Mouse (Mus musculus): ENCODE data around the gene Unc13d.
A peak's percentile ranks its signal among the peaks of the same experiment; 100 is the strongest.

Gene Unc13d

DNA sequence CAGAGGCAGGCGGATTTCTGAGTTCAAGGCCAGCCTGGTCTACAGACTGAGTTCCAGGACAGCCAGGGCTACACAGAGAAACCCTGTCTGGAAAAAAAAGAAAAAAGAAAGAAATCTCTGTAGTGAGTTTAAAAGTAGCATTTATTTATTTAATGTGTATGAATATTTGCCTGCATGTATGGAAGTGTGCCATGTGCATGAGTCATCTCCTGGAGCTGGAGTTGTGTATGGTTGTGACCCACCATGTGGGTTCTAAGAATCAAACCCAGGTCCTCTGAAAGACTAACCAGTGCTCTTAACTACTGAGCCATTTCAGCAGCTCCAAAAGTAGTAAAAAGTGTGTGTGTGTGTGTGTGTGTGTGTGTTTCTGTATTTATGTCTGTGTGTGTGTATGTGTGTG is 34.5 kb downstream of the Unc13d start:
- DNase-seq, result no peak

DNA sequence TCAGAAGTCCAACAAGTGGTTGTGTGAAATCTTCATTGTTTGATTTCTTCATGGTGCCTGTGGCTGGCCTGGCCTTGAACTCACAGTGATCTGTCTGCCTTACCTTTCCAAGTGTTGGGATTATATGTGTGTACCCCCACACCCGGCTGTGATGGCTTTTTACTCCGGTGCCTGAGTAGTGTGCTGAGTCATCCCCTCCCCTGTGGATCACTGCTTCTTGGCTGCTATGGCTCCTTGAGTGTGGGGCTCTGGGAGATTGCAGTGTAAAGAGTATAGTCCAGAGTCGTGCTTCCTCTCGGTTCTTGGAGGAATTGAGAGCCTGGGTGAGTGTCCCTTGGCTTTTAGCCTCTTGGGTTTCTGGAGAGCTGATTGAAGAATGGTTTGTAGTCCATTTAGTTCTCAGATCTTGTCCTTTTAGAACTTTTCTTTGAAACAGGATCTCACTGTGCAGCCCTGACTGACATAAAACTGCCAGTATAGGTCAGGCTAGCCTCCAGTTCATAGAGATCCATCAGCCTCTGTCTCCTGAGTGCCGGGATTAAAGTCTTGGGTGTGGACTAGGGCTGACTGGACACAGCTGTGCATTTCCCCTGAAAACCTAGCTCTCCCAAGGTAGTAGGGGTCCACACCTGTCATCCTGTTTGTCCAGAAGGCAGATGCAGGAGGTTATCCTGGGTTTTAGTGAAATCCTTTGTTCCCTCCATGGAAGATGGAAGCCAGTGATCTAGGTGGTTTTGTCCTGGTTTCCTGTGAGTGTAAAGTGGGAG is 35.2 kb downstream of the Unc13d start:
- DNase-seq, result no peak

DNA sequence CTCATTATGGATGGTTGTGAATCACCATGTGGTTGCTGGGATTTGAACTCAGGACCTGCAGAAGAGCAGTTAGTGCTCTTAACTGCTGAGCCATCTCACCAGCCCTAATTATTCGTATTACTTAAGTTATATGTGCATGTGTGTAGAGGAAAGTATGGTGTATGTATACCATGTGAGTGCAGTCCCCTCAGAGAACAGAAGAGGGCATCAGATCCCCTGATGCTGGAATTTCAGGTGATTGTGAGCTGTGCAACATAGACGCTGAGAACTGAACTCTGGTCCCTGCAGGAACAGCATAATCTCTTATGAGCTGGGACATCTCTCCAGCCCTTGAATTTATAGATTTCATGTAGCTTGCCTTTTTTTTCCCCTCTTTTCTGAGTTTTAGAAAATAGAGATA is 35.9 kb downstream of the Unc13d start:
- no peak for DNase-seq

DNA sequence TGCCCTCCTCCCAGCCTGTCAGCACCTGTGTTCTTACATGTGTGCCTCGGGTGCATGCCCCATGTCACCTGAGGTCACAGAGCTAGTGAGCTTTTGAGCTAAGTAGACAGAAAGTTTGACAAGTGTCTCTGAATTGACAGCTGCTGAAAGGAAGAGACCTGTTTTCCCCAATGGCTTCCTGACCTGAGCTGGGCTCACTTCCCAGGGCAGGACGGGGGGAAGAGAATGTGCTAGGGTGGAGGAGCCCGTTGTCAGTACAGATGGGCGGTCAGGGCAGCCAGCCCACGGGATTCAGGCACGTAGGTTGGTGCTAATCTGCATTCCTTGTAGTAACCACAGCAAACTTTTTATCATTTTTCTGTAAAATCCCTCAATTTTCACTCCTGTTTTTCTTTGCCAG is 37.2 kb downstream of the Unc13d start:
- DNase-seq, result no peak

DNA sequence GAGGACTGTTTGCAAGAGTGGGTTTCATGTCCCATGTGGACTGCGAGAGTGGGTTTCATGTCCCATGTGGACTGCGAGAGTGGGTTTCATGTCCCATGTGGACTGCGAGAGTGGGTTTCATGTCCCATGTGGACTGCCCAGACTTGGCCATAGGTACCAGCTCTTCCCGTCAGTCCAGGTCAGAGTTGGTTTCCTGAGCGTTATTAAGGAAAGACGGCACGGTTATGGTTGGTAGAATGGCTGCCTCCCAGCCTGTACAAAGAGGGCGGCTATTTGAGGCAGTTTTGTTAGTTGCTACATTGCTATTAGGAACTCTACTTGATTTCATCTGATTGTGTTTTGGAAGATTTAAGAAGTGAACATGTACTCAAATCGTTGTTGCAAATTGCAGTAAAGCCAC is 39.9 kb downstream of the Unc13d start:
- DNase-seq, result no peak

DNA sequence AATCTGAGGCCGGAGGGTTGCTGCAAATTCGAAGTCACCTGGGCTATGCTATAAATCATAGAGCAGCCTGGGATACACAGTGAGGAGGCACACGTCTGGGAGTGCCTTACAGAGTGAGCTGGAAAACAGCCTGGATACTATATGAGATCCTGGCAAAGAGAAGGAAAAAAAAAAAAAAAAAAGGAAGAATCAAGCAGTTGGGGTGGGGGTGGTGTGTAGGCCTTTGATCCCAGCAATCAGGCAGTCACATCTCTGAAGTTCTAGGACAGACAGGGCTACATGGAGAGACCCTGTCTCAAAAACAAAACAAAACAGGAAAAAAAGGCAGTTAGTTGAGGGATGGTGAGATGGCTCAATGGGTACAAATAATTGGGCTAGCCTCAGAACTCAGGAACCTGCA is 41.1 kb downstream of the Unc13d start:
- no peak for DNase-seq

DNA sequence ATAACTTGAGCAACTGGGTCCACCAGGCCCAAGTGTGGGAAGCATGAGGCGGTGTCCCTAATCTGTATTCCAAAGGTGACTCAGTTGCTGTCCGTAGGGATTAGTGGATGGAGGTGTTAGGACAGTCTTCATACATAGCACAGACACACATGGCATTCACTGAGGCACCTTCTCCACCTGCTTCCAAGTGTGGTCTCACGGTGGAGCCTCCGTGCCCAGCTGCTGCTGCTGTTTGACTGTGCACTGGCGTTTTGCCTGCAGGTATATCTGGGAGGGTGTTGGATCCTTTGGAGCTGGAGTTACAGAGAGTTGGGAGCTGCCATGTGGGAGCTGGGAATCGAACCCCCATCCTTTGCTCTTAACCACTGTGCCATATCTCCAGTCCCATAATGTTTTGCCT is 43.2 kb downstream of the Unc13d start:
- no peak for DNase-seq

DNA sequence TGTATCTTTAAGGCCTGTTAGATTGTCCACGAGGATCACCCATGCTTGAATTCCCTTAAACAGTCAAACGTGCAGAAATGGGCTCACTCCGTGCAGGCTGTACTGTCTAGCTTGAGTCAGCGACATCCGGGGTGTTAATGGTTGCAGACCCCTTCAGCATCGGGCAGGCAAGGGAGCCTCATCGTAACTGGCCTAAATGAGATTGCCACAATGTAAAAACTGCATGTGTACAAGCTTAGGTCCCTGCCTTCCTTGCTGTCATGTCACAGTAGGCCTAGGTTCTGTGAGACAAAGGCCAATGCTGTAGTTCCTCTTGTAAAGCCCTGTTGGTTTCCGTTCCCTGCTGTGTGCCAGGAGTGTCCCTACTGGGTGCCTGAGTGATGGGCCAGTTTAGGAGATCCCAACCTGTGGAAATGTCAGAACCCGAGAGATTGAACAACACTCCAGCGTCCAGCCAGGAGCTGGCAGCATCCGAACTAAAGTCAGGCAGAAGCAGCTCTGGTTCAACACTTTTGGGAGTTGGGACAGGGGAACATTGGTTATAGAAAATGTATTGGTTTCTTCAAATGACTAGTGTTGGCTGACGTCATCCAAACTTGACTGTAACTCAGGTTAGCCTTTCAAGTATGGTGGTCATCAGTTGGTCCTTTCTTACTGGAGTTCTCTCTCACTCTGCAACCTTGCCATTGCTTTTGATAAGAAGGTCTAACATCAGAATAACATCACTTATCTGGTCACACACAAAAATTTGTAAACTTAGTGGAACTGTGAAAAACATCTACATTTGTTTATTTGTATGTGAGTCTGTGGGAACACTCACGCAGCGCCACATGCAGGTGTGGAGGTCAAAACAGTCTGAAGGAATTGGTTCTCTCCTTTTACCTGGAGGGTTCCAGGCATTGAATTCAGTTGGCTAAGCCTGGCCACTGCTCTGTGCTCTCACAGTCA is 46.6 kb downstream of the Unc13d start:
- DNase-seq, result peak; percentile 53 to 65

DNA sequence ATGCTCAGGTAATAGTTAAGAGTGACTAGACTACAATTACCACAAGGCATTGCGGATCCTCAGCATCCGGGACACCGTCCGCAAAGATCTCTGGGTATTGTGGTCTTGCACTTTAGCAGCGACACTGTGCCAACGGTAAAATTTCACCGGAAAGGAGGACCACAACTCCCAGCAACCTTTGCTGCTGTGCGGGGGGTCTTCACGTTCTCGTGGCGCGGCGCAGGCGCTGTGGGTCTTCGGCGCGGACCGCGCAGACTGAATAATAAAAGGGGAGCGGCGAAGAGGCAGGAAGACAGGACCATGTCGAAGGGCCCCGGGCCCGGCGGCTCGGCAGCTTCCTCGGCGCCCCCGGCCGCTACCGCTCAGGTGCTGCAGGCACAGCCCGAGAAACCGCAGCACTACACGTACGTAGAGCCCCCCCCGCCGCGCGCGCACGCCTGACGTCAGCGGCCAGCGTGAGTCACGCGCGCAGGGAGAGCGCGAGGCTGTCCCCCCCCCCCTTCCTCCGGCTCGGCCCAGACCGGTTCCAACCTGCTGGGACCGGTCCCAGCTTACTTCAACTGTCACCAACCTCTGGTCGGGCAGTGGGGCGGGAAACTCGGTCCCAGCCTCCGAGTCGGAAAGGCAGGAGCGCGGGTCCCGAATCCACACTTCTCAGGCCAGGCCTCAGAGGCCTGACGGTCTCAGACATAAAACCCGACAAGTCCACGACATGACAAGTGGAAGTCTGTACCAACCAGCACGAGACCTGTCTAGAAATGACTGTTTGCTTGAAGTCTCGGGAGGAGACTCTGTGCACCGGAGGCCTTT is 47.5 kb downstream of the Unc13d start, which contains the start of gene Unk:
TSS of gene Unk (plus strand) at position 235 of the 810 bp plus-strand sequence.
- peak; percentile 99 to 100 for DNase-seq

DNA sequence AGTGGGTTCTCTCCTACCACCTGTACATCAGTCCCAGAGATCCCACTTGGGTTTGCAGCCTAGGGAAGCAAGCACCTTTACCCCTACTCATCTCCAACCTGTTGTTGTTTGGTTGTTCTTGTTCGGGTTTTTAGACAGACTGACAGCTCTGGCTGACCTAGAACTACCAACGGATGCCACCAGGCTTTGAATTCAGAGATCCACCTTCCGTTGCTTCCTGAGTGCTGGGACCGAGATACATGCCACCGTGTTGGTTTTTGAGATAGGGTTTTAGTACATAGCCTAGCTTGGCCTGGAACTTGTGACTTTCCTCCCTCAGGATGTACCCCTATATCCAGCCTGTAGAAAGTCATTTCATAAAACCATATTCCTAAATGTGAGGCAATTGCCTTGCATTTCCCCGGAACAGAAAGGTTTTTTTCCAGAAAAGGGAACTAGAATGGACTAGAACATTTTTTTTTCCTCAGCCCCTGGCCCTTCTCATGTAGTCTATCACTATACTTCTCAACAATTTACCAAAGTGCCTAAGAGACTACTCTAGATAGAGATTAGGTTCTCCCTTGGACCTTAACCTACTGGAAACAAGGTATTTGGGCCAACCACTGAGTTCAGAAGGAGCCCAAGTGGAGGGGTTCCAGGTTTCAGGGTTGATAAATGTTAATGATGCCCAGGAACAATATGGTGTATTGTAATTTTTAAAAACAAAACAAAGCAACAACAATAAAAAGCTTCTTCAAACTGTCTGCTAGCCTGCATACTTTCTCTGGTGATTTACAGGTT is 48.5 kb downstream of the Unc13d start:
- DNase-seq, result no peak

DNA sequence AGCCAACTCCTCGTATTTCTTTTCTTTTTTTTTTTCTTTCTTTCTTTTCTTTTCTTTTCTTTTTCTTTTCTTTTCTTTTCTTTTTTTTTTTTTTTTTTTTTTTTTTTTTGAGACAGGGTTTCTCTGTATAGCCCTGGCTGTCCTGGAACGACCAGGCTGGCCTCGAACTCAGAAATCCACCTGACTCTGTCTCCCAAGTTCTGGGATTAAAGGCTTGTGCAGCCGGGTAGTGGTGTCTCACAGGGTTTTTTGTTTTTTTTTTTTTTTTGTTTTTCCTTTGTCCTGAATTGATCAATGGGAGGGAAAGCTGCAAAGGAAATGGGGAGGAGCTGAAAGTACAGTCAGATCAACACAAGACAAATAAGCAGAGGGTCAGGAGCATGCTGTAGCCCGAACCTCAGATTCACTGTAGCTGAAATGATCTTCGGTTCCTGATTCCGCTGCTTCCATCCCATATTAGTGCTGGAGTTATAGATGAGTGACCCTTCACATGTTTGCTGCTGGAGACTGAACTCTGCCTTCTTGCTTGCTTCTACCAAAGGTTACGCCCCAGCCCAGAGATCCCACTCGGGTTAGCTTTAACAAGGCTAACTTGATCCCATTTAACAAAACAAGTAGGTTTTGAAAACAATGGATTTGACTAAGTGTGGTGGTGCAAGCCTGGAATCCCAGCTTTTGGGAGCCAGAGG is 49.4 kb downstream of the Unc13d start:
- DNase-seq, result no peak

DNA sequence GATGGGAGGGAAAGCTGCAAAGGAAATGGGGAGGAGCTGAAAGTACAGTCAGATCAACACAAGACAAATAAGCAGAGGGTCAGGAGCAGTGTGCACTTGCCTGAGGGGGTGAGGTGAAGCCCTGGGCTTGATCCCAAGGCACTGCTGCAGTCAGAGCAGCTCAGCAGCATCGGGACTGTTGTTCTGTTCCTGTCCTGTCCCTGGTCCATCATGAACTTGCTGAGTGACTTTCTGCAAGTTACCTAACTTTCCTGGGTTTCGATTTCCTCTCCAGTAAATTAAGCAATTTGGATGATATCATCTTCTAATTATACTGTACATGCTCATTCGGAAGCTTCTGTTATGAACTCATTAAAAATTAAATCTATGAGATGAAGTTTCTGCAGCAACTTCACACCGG is 50.0 kb downstream of the Unc13d start, which contains the start of gene H3f3b:
TSS of gene H3f3b (minus strand) at position 207 of the 400 bp plus-strand sequence.
- no peak for DNase-seq

DNA sequence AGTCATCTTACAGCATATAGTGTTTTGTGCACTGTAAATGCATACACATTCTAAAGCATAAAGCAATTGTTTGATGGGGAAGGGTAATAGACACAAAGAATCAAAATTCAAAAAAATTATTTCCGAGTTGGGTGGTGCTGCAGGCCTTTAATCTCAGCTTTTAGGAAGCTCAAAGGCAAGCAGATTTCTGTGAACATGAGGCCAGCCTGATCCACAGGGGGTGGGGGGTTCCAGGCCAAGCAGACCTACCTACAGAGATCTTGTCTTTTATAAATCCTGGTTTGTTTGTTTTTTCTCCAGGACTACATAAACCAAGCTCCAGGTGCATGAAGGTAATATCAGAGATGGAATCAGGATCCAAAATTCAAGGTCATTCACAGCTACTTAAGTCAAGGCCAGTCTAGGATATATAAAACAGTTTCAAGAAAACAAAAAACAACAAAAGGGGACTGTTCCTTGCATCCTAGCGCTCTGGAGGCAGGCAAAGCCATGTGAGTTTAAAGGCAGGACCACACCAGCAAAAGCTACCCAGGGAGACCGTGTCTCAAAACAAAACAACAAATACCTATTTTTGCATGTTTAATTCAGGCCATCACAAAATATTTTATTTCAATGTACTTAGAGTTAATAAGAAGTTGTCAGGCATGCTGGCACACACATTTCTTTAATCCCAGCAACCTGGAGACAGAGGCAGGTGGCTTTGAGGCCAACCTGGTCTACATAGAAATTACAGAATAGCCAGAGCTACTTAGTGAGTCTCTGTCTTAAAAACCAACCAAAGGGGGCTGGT is 52.5 kb downstream of the Unc13d start:
- peak; percentile 66 to 75 for DNase-seq

DNA sequence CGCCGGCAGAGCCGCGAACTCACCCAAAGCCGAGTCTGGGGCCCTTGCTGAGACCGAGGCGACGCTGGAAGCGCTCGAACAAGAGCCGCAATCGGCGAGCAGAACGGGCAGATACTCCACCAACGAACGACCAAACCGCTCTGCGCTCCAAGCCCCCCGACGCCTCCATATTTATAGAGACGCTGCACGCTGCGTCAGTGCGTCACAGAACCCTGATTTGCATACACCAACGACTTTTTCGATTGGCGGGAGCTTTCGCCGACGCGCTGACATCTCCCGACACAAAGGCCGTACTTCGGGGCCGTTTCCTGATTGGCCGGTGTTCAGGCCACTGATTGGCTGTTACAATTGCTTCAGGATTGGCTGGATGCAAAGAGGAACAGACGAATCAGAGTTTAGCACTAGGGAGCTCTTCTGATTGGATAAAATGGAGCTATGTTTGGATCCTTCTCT is 53.4 kb downstream of the Unc13d start:
- DNase-seq, result peak; percentile 97

DNA sequence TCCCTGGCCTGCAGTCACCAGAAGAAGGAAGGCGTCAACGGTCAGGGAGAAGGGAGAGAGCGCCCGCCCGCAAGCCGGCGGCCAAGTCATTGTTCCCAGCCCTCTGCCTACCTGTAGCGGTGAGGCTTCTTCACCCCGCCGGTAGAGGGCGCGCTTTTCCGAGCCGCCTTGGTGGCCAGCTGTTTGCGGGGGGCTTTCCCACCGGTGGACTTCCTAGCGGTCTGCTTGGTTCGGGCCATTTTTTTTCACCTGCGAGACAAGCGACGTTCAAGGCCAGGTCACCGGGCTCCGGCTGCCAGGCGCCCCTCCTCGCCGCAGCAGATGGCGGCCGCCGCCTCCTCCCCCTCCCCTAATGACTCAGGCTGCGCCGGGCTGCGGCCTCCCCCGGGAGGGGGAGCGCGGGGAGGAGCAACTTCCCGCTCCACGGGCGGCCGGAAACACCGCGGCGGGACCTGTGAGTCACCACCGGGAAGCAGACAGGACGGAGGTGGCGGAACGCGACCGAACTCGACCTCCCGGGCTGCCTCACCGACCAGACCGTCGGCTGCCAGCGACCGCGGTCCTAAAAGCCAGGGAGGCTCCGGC is 53.9 kb downstream of the Unc13d start:
- DNase-seq, result peak; percentile 90

DNA sequence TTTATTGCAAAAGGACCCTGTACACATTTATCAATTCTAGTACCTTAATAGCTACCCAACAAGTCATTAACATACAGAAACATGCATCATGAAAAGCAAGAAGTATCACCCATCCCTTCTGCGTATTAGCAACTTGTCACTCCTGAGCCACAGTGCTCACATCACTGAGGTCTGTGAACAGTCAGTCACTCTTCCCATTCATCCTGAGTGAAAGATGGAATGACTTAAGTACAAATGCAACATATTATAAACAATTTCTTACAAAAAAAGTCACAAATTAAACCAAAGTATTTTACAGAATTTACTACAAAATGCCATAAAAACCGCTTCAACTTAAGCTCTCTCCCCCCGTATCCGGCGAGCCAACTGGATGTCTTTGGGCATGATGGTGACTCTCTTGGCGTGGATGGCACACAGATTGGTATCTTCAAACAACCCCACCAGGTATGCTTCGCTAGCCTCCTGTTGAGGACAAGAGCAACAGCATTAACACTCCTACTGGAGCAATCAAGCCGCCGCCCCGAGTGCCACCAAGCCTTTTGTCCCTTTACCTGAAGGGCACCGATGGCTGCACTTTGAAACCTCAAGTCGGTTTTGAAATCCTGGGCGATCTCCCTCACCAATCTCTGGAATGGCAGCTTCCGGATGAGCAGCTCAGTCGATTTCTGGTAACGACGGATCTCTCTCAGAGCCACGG is 54.5 kb downstream of the Unc13d start:
- DNase-seq, result peak in 1 of 2 experiments; percentile 62

DNA sequence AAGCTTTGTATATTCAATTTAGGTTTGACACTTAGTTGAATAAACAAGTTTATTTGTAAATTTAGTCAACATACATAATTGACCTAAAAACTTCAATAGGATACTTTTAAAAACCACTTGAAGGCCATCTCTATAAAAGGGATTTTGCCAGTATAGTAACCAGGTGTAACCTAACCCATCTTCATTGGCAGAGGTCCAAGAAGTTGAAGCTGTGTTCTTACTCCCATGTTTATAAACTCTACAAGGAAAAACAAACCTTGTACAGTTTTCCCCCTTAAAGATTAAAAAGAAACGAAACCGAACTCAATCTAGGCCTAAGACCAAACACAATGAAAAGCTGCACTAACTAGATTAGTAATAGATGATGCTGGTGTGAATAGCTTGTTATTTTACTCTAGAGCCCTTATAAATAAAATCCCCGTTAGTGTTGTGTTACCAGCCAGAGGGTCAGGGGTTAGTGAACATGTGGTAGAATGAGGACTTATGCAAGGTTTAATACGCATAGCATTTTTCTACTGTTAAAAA is 55.4 kb downstream of the Unc13d start:
- peak in 1 of 2 experiments; percentile 64 for DNase-seq

DNA sequence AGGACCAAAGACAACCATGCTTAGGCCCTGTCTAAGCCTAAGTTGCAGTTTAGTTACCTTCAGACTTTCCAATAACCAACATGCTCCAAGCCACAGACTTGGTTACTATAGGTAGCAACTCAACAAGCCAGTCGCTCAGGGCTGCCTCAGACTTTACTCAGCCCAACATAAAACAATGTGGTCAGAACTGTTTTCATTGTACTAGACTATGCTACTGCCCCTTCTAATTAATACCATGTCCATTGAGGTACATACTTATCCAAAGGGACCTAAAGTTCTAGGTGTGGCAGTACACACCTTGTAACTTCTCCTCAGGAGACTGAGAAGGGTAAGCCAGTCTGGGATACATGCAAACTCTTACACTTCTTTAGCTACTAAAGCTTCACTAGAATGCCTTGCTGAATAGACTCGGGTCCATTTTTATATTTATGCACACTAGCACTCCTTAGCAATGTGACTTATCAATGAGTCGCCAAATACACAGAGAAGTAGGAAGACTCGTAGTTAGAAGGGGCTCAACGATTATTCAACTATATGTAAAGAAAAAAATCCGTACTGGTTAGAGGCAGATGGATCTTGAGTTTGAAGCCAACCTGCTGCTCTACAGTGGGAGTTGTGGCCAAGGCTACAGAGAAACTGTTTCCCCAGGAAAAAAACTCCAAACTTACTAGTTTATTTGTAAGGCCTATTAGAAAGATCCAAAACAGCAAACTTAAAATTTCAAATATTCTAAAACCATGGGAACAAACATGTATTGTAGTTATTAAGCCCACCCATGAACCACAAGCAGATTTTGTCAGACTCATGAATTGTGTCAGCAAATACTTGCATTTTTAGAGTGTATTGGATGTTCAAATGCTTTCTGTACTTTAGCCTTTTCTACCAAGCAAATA is 56.2 kb downstream of the Unc13d start:
- DNase-seq, result peak in 1 of 2 experiments; percentile 38
